Mouse (Mus musculus): ENCODE results near the gene Ascc2. TPM values are rescaled to one million over a fixed set of nuclear protein-coding genes. Genes with fewer than 3 reads are reported as not detected.
"Not testable (repeated sequence)": the region's sequence is repeated elsewhere in the genome, so short reads cannot be mapped to it uniquely, and the experiment has no call there.

The Ascc2 gene
- total RNA-seq, 2 experiments from 2014 or later = 15.7 to 16.5 TPM

DNA sequence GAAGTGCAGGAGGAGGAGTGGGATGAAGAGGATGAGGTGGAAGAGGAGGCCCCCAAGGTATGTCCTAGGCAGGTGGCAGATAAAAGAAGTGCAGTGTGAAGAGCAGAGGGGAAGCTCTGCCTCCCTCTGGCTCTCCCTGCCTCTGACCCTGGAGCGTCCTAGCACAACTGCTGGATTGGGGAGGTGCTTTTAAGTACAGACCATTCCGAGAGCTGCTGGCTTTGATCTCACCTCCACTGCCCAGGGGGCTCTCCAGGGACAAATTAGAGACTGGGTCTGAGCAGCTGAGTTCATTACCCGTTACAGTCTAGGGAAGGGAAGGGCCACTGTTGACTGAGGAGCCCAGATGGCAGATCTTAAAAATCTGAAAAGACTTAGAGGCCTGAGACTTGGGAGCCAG lies 42.6 kb downstream of the Ascc2 start:
- no peak for DNase-seq (ENCODE audit: low spot score)

DNA sequence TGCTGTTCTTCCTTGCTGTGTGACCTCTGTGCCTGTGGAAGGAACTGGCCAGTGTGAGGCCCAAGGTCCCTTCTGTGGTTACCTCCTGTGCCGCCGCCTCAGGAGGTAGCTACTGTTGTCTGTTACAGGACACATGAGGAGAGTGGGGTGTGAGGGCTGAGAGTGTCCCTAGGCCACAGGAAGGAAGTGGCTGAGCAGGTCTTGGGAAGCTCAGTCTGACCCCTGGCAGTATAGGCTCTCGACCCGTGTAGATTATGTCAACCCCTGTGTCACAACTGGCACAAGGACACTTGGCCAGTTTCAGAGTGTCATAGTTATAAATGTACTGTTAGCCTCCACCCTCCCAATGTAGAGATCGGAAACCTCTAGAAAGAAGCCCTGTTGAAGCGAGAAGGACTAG lies 46.0 kb downstream of the Ascc2 start:
- DNase-seq (ENCODE audit: low spot score) = no peak

GRCm38 (mm10) chr11:4684186-4684585 lies 46.6 kb downstream of the Ascc2 start:
- no peak for DNase-seq (ENCODE audit: low spot score)

DNA sequence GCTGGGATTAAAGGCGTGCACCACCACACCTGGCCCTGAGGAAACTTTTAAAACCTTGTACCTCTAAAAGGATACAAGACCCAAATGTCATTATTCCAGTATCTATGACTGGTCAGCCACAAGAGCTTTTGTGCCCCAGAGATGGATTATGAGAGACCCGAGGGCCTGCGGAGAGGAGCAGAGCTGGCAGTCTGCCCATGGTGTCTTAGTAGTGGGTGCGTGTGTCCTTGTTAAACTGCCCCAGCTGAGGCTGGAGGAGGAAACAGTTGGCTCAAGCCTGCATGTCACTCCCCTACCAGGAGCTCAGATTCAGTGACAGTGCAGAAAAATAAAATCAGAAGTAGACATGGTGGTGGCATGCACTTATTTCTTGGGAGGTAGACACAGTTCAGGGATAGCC lies 47.5 kb downstream of the Ascc2 start:
- DNase-seq (ENCODE audit: low spot score) = no peak

GRCm38 (mm10) chr11:4685510-4685909 lies 48.0 kb downstream of the Ascc2 start:
- DNase-seq (ENCODE audit: low spot score) = no peak

- DNase-seq (ENCODE audit: low spot score) = no peak
Measured at GRCm38 (mm10) chr11:4687027-4687426, 49.5 kb downstream of the Ascc2 start.

- DNase-seq (ENCODE audit: low spot score) = no peak
Measured at GRCm38 (mm10) chr11:4687874-4688273, 50.3 kb downstream of the Ascc2 start.

DNA sequence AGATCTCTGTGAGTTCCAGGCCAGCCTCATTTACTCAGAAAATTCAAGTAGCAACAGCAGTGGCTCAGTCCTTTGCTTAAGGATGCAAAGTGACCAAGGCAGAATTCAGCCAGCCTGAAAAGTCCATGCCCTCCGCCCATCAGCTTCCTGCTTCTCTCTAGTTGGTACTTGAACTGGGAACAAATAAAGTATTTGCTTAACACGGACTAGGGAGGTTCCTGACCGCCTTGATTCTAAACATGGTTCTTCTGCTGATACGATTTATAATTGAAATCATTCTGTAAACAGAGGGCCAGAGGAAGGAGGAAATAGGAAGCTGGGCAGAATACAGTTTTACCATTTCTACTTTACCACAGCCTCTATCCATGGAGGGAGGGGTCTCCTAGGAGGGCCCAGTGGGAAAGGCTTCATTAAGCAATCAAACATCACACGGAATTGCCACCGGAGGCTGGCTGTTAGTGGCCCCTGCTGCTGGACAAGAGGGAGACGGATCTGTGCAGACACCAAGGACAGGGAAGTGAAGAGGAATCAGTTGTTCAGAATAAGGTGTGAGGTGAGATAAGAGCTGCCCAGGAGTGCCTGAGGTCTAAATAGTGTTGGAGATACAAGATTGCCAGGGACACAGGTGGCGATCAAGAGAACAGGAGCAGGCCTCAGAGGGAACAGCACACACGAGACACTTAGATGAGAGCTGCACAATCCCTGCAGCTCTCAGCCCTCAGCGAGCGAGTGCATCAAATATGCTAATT lies 51.3 kb downstream of the Ascc2 start:
- no peak for DNase-seq (ENCODE audit: low spot score)

DNA sequence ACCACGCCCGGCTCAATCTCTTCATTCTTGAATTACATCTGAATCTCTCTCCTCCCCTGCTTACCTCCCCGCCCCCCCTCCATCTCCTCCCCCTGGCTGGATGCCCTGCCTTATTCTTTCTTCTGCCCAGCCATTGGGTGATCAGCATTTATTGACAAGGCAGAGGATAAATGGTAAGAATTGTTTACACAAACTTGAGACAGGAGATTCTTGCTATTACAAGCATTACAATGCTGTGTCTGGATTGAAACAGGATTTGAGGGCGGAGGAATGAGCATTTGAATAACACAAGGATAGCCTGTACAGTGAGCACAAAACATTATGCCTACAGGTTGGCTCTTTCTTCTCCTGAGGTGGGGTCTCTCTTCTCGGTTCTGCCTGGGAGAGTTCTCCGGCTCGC lies 52.8 kb downstream of the Ascc2 start:
- DNase-seq (ENCODE audit: low spot score) = no peak

DNA sequence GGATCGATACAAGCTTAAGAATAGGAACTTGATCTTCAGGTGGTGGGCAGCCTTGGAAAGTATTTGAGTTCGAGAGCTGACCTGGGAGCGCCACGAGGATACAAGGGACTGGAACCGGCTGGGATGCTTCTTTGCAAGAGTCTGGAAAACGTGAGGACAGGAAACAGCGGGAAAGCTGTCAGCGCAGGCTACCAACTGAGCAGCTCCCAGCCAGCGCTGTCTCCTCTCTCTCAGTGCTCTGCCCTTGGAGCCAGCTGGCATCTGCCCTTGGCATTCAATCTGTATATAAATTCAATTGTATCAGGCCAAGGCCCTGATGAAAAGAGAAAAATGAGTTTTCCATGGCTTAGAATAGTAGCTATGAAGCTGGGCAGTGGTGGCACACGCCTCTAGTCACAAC lies 53.7 kb downstream of the Ascc2 start:
- DNase-seq (ENCODE audit: low spot score) = no peak

DNA sequence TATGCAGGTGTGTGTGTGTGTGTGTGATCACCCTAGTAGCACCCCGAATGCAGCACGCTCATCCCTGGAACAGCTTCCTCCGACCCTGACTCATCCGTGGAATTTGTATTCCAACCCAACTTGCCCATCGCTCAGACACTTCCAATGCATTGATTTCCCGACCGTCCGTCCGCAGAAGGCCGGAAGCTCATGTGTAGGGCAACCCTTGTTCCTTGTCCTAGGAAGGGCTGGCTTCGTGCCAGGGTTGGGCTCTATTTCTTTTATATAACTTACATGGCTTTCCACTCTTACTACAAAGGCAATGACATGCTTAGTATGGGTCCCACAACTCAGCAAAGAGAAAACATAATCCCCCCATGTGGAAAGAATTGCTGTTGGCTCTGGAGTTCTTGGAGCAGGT lies 54.6 kb downstream of the Ascc2 start:
- DNase-seq (ENCODE audit: low spot score) = no peak

GRCm38 (mm10) chr11:4697043-4697983 lies 59.8 kb downstream of the Ascc2 start:
- peak; percentile 33 for DNase-seq (ENCODE audit: low spot score)

DNA sequence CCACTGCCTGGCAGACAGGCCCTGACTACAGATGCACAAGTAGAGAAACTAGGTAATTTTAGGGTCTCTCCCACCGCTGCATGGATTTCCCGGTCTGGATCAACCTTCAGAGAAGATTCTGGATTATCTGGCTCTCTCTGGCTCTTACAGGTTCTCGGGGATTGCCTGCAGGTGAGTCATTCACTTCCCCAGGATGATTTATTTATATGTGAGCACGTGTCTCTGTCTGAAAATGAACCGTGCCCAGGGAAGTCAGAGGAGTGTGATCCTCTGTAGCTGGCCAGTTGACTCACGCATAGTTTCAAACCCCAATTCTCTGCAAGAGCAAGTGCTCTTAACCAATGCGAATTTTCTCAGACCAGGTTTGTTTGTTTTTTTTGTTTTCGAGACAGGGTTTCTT lies 63.2 kb downstream of the Ascc2 start:
- DNase-seq (ENCODE audit: low spot score) = no peak

- DNase-seq (ENCODE audit: low spot score) = no peak
Measured at GRCm38 (mm10) chr11:4703688-4704071, 66.1 kb downstream of the Ascc2 start.

DNA sequence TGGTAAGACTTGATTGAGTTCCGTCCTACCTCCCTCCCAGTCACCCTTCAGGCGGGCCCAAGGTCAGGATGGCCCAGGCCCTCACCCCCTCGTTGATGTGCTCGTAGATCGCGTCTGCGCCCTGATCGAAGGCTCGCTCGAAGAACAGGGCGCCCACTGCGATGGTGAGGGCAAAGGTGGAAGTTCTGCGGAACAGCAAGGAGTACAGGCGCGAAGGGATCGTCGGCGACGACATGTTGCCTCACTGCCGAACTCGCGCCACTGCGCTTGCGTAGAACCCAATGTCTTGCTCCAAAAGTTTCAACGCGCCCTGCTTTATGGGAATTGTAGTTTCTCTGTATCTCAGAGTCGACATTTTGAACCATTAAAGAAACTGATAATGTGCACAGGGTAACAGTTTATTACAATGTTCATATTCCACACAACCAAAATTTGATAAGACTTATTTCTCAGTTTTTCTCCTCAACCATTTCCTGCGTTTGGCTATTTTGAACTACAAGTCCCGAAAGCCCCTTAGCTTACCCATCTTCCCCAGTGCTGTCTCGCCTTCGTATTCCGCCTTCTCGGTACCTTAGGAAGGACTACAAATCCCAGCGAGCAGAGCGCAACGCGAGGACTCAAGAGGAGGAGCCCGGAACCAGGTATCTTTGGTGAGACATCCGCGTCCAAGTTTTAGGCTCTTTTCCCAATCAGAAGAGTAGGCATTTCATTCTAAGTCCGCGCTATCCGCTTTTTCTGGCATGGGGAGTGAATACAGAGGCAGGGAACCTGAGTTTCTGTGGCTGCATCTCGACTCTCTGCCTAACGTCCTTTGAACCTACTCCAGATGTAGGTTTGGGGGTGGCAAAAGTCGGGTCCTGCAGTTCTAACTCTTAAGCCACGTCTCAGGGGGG lies 66.8 kb downstream of the Ascc2 start, which contains the start of the genes Uqcr10 and Zmat5:
Gene Uqcr10, minus strand, starts transcription at position 271 of the 893 bp plus-strand sequence.
Gene Zmat5, plus strand, starts transcription at position 607 of the 893 bp plus-strand sequence.
- peak; percentile 92 for DNase-seq (ENCODE audit: low spot score)

GRCm38 (mm10) chr11:4705178-4705577 lies 67.6 kb downstream of the Ascc2 start:
- DNase-seq (ENCODE audit: low spot score) = no peak

DNA sequence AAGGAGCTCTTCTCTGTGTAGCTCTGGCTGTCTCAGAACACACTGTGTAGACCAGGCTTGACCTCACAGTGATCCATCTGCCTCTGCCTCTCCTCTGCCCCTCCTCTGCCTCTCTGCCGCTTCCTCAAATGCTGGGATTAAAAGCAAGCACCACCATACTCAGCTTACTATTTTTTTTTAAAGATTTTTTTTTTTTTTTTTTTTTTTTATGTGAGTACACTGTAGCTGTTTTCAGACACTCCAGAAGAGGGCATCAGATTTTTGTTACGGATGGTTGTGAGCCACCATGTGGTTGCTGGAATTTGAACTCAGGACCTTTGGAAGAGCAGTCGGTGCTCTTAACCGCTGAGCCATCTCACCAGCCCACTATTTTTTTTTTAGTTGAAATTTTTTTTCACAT lies 72.6 kb downstream of the Ascc2 start:
- not testable (repeated sequence) for DNase-seq (ENCODE audit: low spot score)

GRCm38 (mm10) chr11:4712822-4713221 lies 75.3 kb downstream of the Ascc2 start:
- DNase-seq (ENCODE audit: low spot score) = no peak

- no peak for DNase-seq (ENCODE audit: low spot score)
Measured at GRCm38 (mm10) chr11:4714727-4715126, 77.2 kb downstream of the Ascc2 start.

DNA sequence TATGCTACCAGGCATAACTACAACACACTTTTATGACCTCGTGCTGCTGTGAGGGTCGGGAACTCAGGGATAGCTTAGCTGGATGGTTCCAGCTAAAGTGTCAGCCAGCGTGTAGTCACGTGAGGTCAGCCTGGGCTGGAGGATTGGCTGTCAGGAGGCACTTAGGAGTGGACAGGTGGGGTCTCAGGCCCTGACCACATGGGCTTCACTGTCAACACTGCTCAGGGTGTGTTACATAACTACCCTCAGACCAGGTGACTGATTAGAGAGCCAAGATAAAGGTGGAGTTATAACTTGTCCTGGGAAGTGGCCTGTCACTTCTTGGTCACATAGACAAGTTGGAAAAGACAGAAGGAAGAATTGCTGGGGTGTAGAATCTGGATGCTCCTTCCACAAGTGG lies 78.0 kb downstream of the Ascc2 start:
- no peak for DNase-seq (ENCODE audit: low spot score)

DNA sequence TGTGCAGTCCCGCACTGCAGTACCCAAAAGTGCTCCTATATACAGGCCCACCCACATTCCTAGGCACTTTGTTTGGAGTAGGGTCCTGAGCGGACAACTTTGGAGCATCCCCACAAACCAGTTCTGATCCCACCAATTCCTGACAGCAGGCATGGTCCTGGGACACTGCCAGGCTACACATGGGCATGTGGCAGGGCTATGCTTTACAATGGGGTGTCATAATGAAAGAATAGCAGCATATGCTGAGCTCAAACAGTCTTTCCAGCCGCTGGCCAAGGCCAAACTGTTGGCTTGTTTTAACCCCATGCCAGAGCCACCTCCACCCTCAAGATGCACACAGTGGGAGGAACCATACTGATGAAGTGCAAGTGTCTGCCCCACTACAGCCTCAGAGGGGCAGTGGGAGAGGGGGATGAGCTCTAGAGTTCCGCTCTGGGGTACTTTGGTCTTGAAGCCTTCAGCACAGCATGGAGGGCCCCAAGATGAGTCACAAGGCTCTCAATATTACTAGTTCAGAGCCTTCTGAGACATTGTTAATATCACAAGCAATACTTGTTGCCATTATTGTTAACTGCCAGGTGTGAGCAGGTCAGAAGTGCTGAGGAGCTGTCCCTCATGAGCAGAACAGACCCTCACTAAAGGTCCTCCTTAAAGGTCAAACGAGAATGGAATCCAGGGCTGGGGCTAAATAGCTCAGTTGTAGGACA lies 79.1 kb downstream of the Ascc2 start:
- no peak for DNase-seq (ENCODE audit: low spot score)

All from gastrocnemius, adult 18-20 months (tissue).